Mouse (Mus musculus): Measurements from ENCODE around the gene Pnldc1.

The Pnldc1 gene

DNA sequence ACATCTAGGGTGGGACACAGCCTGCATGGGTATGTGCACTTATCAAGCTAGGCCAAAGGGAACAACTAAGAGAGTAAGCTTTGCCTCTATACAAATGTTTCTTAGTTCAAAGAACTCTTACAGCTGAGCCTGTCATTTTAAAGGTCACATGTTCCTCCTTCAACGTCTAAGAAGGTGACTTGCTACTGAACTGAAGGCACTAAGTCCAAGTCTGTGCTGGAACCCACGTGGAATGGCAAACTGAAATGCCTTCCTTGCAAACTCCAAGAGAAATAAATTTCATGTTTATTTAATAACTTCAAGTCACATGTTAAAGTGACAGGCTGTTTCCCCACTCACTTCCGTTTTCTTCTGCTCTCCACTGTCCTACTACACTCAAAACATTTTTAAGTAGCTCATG is 52.6 kb downstream of the Pnldc1 start:
- no peak for DNase-seq (ENCODE audit: low read depth, low spot score)

DNA sequence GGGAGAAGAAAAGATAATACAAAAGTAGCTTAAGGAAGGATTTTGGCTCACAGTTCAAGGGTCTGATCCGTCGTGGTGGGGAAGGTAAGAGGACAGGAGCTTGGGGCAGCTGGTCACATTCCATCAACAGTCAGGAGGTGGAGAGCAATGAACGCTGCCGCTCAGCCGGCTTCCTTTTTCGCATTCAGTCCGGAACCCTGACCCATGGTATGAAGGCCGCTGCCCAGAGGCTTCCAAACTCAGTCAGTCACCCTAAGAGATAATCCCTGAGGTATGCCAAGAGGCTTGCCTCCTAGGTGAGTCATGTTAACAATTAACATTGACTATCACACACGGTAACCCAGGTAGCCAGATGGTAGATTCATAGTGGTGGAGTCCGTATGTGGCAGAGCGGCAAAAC is 55.6 kb downstream of the Pnldc1 start:
- DNase-seq (ENCODE audit: low read depth, low spot score), result no peak

DNA sequence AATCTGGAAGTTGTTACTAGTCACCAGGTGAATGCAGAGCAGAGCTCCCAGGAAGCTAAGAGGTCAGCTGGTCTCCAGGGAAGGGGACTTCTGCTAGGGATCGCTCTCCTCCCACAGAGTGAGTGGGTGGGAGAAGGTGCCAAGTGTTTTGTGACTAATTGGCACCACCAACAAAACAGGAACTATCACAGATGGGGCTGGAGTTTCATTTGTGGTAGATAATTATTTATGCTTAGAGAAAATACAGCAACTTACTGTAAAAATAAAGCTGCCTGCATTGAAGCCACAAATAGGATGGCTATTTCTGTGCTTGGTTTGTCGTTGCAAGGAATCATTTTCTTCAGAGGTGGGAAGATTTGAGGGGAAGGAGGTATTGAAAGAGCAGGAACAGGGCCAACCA is 56.2 kb downstream of the Pnldc1 start:
- no peak for DNase-seq (ENCODE audit: low read depth, low spot score)

GRCm38 (mm10) chr17:12851689-12852088 is 58.3 kb downstream of the Pnldc1 start:
- no peak for DNase-seq (ENCODE audit: low read depth, low spot score)

GRCm38 (mm10) chr17:12849778-12850382 is 60.1 kb downstream of the Pnldc1 start:
- no peak for DNase-seq (ENCODE audit: low read depth, low spot score)

DNA sequence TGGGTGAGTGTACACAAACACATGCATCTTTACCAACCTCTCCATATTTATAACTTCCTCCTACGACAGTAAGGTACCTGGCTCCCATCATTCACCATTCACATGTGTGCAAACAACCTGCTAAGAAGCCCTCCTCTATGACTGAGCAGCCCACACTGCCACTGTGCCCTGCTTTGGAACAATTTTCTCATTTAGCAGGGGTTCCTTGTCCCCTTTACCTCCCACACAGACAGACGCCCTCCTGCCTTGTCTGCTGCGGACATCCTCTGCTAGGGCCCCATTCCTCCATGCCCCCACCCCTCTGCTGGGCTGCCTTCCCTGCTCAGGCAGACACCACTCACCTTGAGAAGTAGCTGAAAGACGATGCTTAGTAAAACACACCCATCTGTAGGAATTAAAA is 62.3 kb downstream of the Pnldc1 start:
- no peak for DNase-seq (ENCODE audit: low read depth, low spot score)

DNA sequence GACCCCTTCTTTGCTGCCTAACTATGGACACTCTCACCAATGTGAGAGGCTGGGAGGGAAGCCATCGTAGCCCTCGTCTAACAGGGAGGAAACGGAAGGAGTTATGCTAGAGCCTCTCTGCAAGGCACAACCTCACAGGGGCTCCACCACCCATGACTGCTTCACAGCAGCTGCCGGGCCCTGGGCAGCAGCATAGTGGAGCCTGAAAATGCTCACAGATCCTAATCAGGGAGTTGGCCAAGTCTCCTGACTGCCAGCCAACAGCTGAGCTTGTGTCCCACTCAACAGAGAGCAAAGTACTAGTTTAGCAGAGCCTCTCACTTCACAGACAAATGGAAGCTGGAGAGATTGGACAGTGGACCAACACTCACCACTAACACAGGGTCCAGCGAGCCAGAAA is 63.6 kb downstream of the Pnldc1 start:
- no peak for DNase-seq (ENCODE audit: low read depth, low spot score)

DNA sequence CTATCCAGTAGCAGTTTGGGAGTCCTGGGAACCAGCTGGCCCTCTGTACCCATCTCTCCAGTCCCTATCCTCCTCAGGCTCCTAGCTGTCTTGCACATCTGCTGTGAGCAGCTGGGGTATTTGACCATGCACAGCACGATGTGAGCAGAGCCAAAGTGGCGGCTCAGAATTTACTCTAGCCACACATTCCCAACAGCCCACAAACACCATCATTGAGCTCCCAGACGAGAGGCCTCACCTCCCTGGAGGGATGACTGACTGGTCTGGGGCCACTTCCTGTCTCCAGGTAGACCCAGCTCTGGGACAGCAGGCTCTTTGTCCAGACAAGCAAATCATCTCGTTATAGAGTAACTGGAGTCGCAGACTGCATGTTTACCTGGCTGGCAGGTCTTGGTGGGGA is 64.2 kb downstream of the Pnldc1 start:
- no peak for DNase-seq (ENCODE audit: low read depth, low spot score)

DNA sequence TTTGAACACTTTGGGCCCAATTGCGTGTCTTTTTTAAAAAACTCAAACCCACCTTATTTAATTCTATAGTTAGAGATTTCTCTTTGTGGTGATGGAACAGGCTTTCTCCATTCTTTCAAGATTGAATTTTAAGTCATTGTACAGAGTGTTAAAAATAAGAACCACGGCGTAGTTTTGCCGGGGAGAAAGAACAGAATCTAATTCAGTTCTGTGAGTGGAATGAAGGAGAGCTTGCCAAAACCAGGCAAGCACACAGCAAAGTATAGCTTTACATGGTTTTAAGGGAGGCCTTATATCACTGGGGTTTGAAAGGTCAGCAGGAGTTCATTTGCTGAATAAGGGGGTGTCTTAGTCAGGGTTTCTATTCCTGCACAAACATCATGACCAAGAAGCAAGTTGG is 65.5 kb downstream of the Pnldc1 start:
- no peak for DNase-seq (ENCODE audit: low read depth, low spot score)

DNA sequence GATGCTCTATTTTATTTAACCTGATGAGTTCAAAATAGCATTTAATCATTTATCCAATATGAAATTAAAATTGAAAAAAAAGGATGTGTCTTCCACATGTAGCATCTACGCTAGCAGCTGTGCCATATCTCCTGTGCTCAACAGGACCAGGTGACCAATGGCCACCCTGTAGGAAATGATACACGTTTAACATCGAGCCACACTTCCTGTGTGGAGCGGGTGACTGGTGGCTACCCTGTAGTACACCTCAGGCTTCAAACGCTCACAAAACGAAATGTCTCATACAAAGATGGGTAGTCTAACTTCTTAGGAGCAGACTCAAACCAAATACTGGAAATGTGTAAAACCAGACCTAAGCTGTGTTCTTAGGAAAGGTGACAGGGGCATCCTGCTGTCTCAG is 66.2 kb downstream of the Pnldc1 start:
- DNase-seq (ENCODE audit: low read depth, low spot score), result no peak

DNA sequence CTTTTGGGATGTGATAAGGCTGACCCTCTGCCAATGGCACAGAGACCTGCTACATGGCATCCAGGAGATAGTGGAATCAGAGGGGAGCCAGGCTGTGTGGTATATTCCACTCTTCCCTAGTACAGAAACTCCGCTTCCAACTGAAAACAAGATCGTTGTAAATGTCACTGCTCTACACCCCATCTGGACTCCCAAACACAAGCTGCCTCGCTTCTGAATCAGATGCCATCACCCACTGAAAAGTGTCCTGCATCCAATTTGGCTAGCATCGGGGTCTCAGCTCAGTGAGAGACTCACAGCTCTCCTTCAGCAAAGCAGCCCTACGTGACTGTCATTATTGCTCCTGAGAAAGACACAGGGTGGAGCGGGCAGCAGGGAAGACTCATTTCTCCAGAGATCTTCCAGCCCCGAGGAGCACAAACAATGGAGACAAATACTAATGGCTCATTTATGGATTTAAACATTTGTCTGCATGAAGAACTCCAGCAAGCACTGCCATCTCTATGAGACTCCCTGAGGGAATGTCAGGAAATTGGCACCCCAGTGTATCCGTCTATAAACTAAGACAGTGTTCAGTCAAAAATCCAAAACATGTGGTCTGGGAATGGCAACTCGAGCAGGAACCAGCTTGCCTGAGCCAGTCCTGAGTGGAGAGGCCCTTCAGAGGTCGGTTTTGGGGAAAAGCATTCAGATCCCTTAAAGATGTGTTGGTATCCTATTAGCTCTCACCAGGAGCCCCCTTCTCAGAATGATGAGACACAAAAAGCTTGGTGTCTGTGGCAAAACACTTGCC is 70.4 kb downstream of the Pnldc1 start:
- no peak for DNase-seq (ENCODE audit: low read depth, low spot score)
